Mouse (Mus musculus) embryonic facial prominence, embryonic 12.5 days (tissue): ENCODE measurements at regions not wholly inside any gene's neighbourhood (a gene's known extent, or its start where the extent isn't known, plus 50 kb on each side); places are given as distances from the start of the nearest gene placed in this dataset.

Experiments used
- ATAC-seq: fragments of 200-750 bp; cut with Nextera tagmentation; 2 replicates; pipeline ENCODE4 v1.8.0; 2017; ENCODE audit not compliant: insufficient number of reproducible peaks, insufficient read depth, low FRiP score, low TSS enrichment
- H3K27ac ChIP-seq: fragments of 300-500 bp; sonication (generic); 2 replicates; pipeline ENCODE4 v1.5.1; 2016; ENCODE audit warnings: mild to moderate bottlenecking
- H3K27me3 ChIP-seq: fragments of 300-500 bp; sonication (generic); 2 replicates; pipeline ENCODE4 v1.6.1; 2016; ENCODE audit warnings: mild to moderate bottlenecking, moderate library complexity
- H3K36me3 ChIP-seq: fragments of 300-500 bp; sonication (generic); 2 replicates; pipeline ENCODE4 v1.6.1; 2016; ENCODE audit warnings: mild to moderate bottlenecking
- H3K4me1 ChIP-seq: fragments of 300-500 bp; sonication (generic); 2 replicates; pipeline ENCODE4 v1.6.1; 2016
- H3K4me2 ChIP-seq: fragments of 300-500 bp; sonication (generic); replicated peaks from 2 replicates; pipeline ENCODE4 v1.6.1; 2016; ENCODE audit warnings: mild to moderate bottlenecking, moderate library complexity
- H3K4me3 ChIP-seq: fragments of 300-500 bp; sonication (generic); 2 replicates; pipeline ENCODE4 v1.5.1; 2016; ENCODE audit warnings: mild to moderate bottlenecking
- H3K9ac ChIP-seq: fragments of 300-500 bp; sonication (generic); 2 replicates; pipeline ENCODE4 v1.6.1; 2016; ENCODE audit warnings: mild to moderate bottlenecking, moderate library complexity
- H3K9me3 ChIP-seq: fragments of 300-500 bp; sonication (generic); 2 replicates; pipeline ENCODE4 v1.6.1; 2016; ENCODE audit warnings: mild to moderate bottlenecking, moderate library complexity
- WGBS: fragments of 180-500 bp; shearing (Covaris S2); methylation state at CpG from one replicate; pipeline ENCODE4 v1.1.7; 2016; 5-methylcytosine and 5-hydroxymethylcytosine counted together

- WGBS = 85% methylated on average over 6 of the region's 6 CpGs
- ATAC-seq = peak; percentile 24; the same call in 1 of the 2 replicates
- H3K9ac ChIP-seq = no peak overlapping the region
These were observed 191.1 kb upstream of the Gm21798 start for GRCm38 (mm10) chr15:64626359-64626758.

GRCm38 (mm10) chr15:64627258-64627657 lies 190.2 kb upstream of the Gm21798 start:
- Histone ChIP-seq H3K27me3 (no peaks in the 10 kb centered on the region), H3K4me1 (no peaks in the 10 kb centered on the region), H3K9me3 (no peaks in the 10 kb centered on the region), H3K9ac (no peak overlapping the region), H3K36me3 (no peaks in the 10 kb centered on the region), H3K27ac (no peak overlapping the region), H3K4me2 (no peak overlapping the region), H3K4me3 (no peak overlapping the region)
- 22% methylated on average over 9 of the region's 9 CpGs for WGBS
- ATAC-seq = no peak

More at GRCm38 (mm10) chr15:64626359-64626758, 191.1 kb upstream of the Gm21798 start:
- no peak overlapping the region for H3K27ac ChIP-seq
- H3K27me3 ChIP-seq = no peaks in the 10 kb centered on the region
- H3K4me3 ChIP-seq = no peak overlapping the region
- H3K9me3 ChIP-seq = no peaks in the 10 kb centered on the region
- H3K4me2 ChIP-seq = no peak overlapping the region
- H3K4me1 ChIP-seq = no peaks in the 10 kb centered on the region
- H3K36me3 ChIP-seq = no peaks in the 10 kb centered on the region
